Mouse (Mus musculus): ENCODE data around the gene Ccdc92b.

DNA sequence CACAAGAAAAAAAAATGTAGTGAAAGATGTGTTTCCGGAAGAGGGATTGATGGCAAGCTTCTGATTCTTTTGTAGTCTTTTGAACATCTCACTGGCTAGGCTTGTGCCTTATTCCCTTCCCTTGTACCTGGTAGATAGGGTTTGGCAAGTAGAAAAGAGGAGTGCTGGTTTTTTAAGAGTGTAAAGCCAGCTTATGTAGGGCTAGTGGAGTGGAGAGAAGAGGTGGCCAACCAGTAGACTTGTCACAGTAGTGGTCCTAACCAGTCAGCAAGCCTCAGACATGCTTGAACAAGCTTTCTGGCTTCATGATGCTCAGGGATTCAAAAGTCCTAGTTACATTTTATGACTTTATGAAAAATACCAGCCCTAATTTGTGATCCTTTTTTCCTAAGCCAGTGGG lies 51.6 kb downstream of the Ccdc92b start:
- no peak for TF ChIP-seq CTCF (IDR thresholded peaks at IDR 0.05; ENCODE audit: control insufficient read depth, insufficient read depth, insufficient read length)
- no peak for TF ChIP-seq USF1 (IDR thresholded peaks at IDR 0.05; ENCODE audit: low read depth)
- no peak for TF ChIP-seq MAX (IDR thresholded peaks at IDR 0.05)
- no peak for TF ChIP-seq CEBPB (IDR thresholded peaks at IDR 0.05; ENCODE audit: low read depth)
- no peak for TF ChIP-seq FOSL1 (IDR thresholded peaks at IDR 0.05; ENCODE audit: insufficient read depth, low read length, poor library complexity, severe bottlenecking)
- TF ChIP-seq MYOD1 (IDR thresholded peaks at IDR 0.05; ENCODE audit: control insufficient read depth, insufficient read length, low read depth), result no peak
- TF ChIP-seq MYOG (IDR thresholded peaks at IDR 0.05; ENCODE audit: control insufficient read depth, extremely low read depth, insufficient read length), result no peak

Data from C2C12 (cell line).